Mouse (Mus musculus): ENCODE data around the gene Chic2.

DNA sequence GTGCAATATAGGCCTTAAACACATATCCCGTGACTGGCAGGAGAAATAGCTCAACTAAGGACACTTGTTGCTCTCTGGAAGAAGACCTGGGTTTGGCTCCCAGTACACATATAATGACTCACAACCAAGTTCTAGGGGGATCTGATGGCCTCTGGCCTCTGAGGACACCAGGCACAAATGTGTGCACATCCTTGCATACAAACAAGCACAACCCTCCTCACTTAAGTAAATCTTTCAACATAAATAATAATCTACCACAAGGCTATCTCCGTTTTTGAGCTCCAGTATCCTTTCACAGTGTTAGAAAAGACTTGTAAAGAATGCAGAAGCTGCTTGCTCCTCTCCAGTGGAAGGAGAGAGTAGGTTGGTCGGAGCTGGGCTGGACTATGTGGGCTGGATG is 29.1 kb upstream of the Chic2 start:
- no peak for TF ChIP-seq POLR2A (IDR thresholded peaks at IDR 0.05; ENCODE audit: insufficient read length, low read depth)
- TF ChIP-seq POLR2AphosphoS2 (IDR thresholded peaks at IDR 0.05; ENCODE audit: insufficient read length, low read depth): no peak
- no peak for TF ChIP-seq MYOD1 (IDR thresholded peaks at IDR 0.05; ENCODE audit: control insufficient read depth in 1 of 3, insufficient read length in 2 of 3, low read depth in 2 of 3)
- TF ChIP-seq MAX (IDR thresholded peaks at IDR 0.05; ENCODE audit: low read depth): no peak
- TF ChIP-seq MYOG (IDR thresholded peaks at IDR 0.05; ENCODE audit: control insufficient read depth in 1 of 3, insufficient read depth in 1 of 3, insufficient read length in 2 of 3, low read depth in 2 of 3): no peak
- TF ChIP-seq CEBPB (IDR thresholded peaks at IDR 0.05; ENCODE audit: insufficient read depth, poor library complexity, severe bottlenecking): no peak
- no peak for TF ChIP-seq USF1 (IDR thresholded peaks at IDR 0.05; ENCODE audit: low read depth)
- no peak for TF ChIP-seq TCF12 (IDR thresholded peaks at IDR 0.05; ENCODE audit: insufficient read depth, poor library complexity, severe bottlenecking)
- no peak for TF ChIP-seq SRF (IDR thresholded peaks at IDR 0.05; ENCODE audit: control insufficient read depth, insufficient read length, low read depth)
- TF ChIP-seq E2F4 (IDR thresholded peaks at IDR 0.05; ENCODE audit: insufficient read depth): no peak
- TF ChIP-seq TCF3 (IDR thresholded peaks at IDR 0.05; ENCODE audit: insufficient read length, low read depth): no peak
- no peak for TF ChIP-seq REST (IDR thresholded peaks at IDR 0.05; ENCODE audit: insufficient read depth, insufficient read length)

All from myocyte (in vitro differentiated cells).